Mouse (Mus musculus): ENCODE results near the gene Plekhg6.

The Plekhg6 gene

GRCm38 (mm10) chr6:125380372-125381360 is at the start of gene Plekhg6:
Plekhg6 (minus strand) TSS chr6:125380793.
- no peak for DNase-seq (ENCODE audit: low spot score)

DNA sequence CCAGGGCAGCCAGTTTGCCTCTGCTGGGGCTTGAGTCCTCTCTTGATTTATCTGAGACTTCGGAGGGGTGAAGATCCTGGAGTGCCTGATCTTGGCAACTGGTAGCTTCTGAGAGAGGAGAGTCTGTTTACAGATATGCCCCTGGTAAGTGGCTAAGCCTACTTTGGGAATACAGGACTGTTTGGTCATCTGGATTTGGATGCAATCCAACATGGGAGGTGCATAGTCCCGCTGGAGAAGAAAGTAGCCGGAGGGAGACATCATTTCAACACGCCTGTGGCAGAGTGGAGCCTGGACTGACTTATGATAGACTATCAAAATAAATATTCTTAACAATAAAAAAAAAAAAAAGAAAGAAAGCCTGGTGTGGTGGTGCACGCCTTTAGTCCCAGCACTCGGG is 49.1 kb upstream of the Plekhg6 start:
- no peak for DNase-seq (ENCODE audit: low spot score)

- DNase-seq (ENCODE audit: low spot score), result peak; percentile 89
Measured at GRCm38 (mm10) chr6:125426383-125427360, 46.1 kb upstream of the Plekhg6 start.

DNA sequence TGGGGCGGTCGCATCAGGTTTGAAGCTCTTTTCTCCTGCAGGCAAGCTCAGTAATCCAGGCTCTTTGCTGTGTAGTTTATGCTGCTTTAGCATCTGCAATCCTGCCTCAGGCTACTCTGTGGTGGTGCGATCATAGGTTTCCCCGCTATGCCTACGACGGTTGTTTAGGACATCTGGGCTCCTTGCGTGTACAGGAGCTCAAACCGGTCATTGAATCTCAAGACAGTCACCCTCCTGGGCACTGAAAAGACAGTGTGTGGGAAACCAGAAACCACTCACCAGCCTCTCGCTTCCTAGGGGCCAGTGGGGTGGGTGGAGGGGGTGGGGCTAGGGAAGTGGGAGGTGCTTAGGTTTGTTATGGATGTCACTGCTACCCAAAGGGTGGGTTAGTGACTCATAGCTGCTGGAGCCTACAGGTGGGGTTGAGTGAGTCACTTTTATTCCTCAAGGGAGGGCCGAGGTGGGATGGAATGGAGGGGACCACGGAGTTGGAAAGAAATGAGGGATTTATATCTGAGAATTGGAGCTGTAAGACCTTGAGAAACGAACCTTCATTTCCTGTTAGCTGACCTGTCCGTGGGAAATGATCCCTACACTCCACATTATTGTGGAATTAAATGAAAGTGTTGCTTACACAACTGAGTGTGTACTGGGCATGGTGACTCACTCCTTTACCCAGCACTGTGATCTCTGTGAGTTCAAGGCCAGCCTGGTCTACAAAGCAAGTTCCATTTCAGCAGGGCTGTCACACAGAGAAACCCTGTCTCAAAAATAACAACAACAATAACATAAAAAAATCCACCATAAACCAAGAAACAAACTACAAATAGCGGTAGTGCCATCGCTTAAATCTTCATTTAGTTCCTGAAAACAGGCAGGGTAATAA is 44.9 kb upstream of the Plekhg6 start:
- DNase-seq (ENCODE audit: low spot score), result no peak

GRCm38 (mm10) chr6:125424156-125424555 is 43.6 kb upstream of the Plekhg6 start:
- DNase-seq (ENCODE audit: low spot score), result no peak

DNA sequence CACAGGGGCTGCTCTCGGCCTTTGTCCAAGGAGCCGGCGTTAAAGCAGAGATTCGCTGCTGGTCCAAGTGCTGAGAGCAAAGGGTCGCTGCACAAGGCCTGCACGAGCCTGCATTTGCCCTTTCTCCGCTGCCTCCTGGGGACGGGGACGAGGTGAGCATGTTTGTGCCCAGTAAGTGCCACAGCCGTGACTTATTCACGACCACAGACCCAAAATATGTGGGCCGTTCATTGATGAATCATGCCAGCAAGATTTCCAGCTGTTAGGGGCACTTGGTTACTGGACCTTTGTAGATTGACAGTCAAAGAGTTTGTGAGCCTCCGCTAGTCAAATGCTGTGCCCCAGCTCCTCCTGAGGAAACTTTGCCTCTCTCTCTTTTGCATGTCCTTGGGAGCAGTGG is 42.9 kb upstream of the Plekhg6 start:
- DNase-seq (ENCODE audit: low spot score), result no peak

DNA sequence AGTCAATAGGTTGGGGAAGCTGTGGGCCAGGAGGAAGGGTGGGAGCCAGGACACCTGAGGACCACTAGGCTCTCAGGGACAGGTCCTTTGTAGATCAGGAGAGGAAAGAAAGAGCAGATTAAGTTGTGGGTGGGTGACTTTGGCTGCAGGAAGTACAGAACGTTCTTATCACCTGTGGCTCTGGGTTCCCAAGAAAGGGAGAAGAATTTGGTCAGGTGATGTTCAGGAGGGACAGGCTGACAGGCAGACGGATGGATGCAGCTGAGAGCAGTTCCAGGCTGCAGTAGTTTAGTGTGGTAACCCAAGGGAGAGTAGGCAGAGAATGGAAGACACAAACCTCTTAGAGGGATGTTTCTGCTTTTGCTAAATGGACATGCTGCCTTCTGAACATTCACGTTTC is 42.5 kb upstream of the Plekhg6 start:
- DNase-seq (ENCODE audit: low spot score), result no peak

- DNase-seq (ENCODE audit: low spot score), result peak; percentile 80
Measured at GRCm38 (mm10) chr6:125422051-125422822, 41.6 kb upstream of the Plekhg6 start.

DNA sequence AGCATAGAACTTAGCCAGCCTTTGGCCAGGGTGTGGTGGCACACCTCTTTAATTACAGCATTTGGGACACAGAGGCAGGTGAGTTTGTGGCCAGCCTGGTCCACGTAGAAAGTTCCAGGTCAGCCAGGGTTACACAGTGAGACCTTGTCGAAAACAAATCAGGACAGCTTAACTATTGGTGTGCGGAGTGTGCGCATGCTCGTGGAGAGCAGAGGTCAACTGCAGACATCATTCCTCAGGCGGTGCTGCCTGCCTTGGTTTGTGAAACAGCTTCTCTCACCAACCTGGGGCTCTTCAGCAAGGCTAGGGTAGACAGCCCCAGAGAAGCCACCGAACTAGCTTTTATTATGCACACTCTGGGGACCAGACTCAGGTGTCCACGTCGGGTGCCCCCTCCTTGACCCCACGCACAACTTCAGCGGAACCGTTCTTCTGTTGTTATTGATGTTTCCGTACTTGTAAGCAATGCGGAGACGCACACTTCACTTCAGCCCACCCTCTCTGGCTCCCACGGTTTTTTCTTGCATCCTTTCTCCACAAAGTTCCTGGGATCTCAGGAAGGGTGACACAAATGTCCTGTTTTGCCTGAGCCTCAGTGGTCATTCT is 40.0 kb upstream of the Plekhg6 start:
- no peak for DNase-seq (ENCODE audit: low spot score)

- DNase-seq (ENCODE audit: low spot score), result peak; percentile 91
Measured at GRCm38 (mm10) chr6:125418744-125419143, 38.2 kb upstream of the Plekhg6 start.

DNA sequence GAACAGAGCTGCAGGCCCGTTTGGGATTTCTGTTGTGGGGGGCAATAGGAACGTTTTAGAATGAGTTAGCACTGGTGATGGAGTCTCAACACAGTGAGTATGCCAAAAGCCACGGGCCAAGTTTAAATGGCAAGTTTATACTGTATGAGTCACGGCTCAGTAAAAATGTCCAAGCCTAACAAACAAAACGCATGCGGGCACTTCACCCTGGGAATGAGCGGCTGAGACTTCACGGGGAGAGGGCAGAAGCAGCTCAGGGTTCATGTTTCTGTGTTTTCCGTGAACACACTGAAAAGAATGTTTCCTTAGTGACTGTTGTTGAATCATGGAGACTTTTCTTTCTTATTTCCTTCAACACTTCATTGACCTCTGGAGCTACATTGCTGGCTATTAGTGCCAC is 32.7 kb upstream of the Plekhg6 start:
- DNase-seq (ENCODE audit: low spot score), result no peak

- DNase-seq (ENCODE audit: low spot score), result no peak
Measured at GRCm38 (mm10) chr6:125411661-125412060, 31.1 kb upstream of the Plekhg6 start.

- DNase-seq (ENCODE audit: low spot score), result no peak
Measured at GRCm38 (mm10) chr6:125410995-125411547, 30.5 kb upstream of the Plekhg6 start.

- no peak for DNase-seq (ENCODE audit: low spot score)
Measured at GRCm38 (mm10) chr6:125410551-125410950, 30.0 kb upstream of the Plekhg6 start.

DNA sequence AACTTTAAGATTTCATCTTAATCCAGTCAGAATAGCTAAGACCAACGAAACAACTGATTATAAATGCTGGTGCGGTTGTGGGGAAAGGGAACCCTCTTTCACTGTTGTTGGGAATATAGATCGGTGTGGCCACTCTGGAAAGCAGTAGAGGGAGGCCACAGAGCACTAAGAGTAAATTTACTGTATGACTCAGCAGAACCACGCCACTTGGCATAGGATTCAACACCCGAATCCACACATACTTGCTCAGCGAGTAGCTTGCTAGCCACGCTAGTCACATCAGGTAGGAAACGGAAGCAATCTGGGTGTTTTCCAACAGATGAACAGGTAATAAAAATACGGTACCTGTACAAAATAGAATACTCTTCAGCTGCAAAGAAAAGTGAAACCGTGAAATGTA is 27.1 kb upstream of the Plekhg6 start:
- no peak for DNase-seq (ENCODE audit: low spot score)

- DNase-seq (ENCODE audit: low spot score), result peak; percentile 43
Measured at GRCm38 (mm10) chr6:125407224-125407623, 26.6 kb upstream of the Plekhg6 start.

DNA sequence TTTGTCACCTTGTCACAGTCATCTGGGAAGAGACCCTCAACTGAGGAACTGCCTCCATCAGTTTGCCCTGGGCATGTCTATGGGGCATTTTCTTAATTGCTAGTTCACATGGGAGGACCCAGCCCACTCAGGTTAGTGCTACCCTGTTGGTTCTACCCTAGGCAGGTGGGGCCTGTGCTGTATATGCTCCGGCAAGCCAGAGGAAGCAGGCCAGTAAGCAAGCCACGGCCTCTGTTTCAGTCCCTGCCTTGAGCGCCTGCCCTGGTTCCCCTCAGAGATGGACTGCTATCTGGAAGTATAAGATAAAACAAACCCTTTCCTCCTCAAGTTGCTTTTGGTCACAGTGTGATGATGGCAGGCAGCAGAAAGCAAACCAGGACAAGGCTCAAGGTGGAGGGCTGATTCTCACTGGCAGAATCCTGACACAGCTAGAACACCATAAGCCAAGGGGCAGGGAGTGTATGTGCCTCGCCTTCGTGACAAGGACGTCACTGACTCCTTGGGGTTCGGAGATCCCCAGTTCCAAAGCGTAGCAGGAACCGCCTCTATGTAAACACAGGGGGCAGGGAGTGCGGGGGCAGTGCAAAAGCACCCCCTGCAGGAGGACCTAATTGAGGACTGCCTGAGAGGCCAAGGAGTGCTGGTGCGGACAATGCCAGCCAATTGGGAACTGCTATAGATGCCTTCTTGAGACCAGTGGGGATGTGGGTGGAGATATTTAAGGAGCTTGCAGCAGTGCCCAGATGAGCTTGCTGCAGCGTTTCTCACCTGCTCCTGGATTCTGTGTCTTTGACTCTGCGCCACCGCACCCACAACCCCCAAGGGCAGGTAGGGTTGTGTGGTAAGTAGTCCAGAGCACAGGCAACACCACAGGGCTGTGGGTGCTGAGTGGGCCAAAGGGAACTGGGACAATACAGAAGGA is 25.1 kb upstream of the Plekhg6 start:
- no peak for DNase-seq (ENCODE audit: low spot score)

- no peak for DNase-seq (ENCODE audit: low spot score)
Measured at GRCm38 (mm10) chr6:125389853-125390252, 9.3 kb upstream of the Plekhg6 start.

DNA sequence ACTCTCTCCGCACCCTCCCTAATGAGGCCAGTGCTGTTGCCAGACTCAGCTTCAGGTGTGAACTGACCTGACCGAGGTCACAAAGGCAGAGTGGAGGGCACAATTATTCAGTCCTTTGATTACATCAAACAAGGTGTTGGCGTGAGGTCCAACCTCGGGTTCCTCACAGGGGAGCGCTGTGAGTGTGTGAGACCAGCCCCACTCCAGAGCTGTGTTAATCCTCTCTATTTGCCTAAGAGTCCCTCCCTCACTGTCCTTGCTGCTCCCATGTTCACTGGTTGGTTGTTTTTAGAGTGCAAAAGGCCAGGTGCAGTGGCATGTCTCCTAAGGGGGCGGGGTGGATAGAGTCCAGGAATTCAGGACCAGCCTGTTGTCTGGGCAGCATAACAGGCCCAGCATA is 5.5 kb upstream of the Plekhg6 start:
- DNase-seq (ENCODE audit: low spot score), result no peak

Measured in testis, postnatal 10 days (tissue).